Mouse (Mus musculus) kidney, adult 18-20 months (tissue): Measurements from ENCODE around the gene Asic2.
A peak's percentile ranks its signal among the peaks of the same experiment; 100 is the strongest.

Experiments
- DNase-seq: peaks from one replicate; pipeline ENCODE4 v3.0.0; 2021

Gene Asic2

GRCm38 (mm10) chr11:81954398-81954797, 13.9 kb downstream of the Asic2 start:
- DNase-seq, result no peak

- DNase-seq, result no peak
Measured at GRCm38 (mm10) chr11:81948021-81948420, 20.2 kb downstream of the Asic2 start.

- DNase-seq, result no peak
Measured at GRCm38 (mm10) chr11:81942167-81942566, 26.1 kb downstream of the Asic2 start.

GRCm38 (mm10) chr11:81940988-81941387, 27.3 kb downstream of the Asic2 start:
- no peak for DNase-seq

- DNase-seq, result no peak
Measured at GRCm38 (mm10) chr11:81937516-81937915, 30.7 kb downstream of the Asic2 start.

- no peak for DNase-seq
Measured at GRCm38 (mm10) chr11:81926393-81926792, 41.9 kb downstream of the Asic2 start.

GRCm38 (mm10) chr11:81923626-81924025, 44.6 kb downstream of the Asic2 start:
- DNase-seq, result no peak

GRCm38 (mm10) chr11:81923096-81923495, 45.2 kb downstream of the Asic2 start:
- DNase-seq, result no peak

GRCm38 (mm10) chr11:81915501-81915900, 52.8 kb downstream of the Asic2 start:
- no peak for DNase-seq

- no peak for DNase-seq
Measured at GRCm38 (mm10) chr11:81913071-81913470, 55.2 kb downstream of the Asic2 start.

- no peak for DNase-seq
Measured at GRCm38 (mm10) chr11:81909397-81909894, 58.8 kb downstream of the Asic2 start.

- no peak for DNase-seq
Measured at GRCm38 (mm10) chr11:81908760-81909159, 59.5 kb downstream of the Asic2 start.

GRCm38 (mm10) chr11:81902318-81902717, 65.9 kb downstream of the Asic2 start:
- no peak for DNase-seq

- DNase-seq, result no peak
Measured at GRCm38 (mm10) chr11:81897547-81898354, 70.5 kb downstream of the Asic2 start.

GRCm38 (mm10) chr11:81896511-81896910, 71.7 kb downstream of the Asic2 start:
- no peak for DNase-seq

- DNase-seq, result no peak
Measured at GRCm38 (mm10) chr11:81871506-81872213, 96.6 kb downstream of the Asic2 start.

- DNase-seq, result no peak
Measured at GRCm38 (mm10) chr11:81865661-81866382, 102.4 kb downstream of the Asic2 start.

- no peak for DNase-seq
Measured at GRCm38 (mm10) chr11:81860250-81860972, 107.8 kb downstream of the Asic2 start, which contains the start of gene 5530401A14Rik. 5530401A14Rik (plus strand) TSS chr11:81860673.

GRCm38 (mm10) chr11:81847773-81848490, 120.3 kb downstream of the Asic2 start:
- no peak for DNase-seq

GRCm38 (mm10) chr11:81845686-81846036, 122.6 kb downstream of the Asic2 start:
- no peak for DNase-seq

- peak; percentile 12 for DNase-seq
Measured at GRCm38 (mm10) chr11:81845010-81845685, 123.1 kb downstream of the Asic2 start.
